Mouse (Mus musculus) stomach, postnatal 0 days (tissue): ENCODE data around the gene R3hdm1. TPM values are rescaled to one million over a fixed set of nuclear protein-coding genes. Genes with fewer than 3 reads are reported as not detected.

Experiments used
- ATAC-seq: fragments of 200-750 bp; cut with Nextera tagmentation; 2 replicates; pipeline ENCODE4 v1.8.0; 2017; ENCODE audit not compliant: low FRiP score, low TSS enrichment
- DNase-seq: peaks from one replicate; pipeline ENCODE4 v3.0.0-alpha.2; 2016; ENCODE audit warnings: low spot score
- H3K27ac ChIP-seq: fragments of 300-500 bp; sonication (generic); replicated peaks from 2 replicates; pipeline ENCODE4 v1.5.1; 2014; ENCODE audit warnings: mild to moderate bottlenecking, control low read depth
- H3K27me3 ChIP-seq: fragments of 300-500 bp; sonication (generic); 2 replicates; pipeline ENCODE4 v1.6.1; 2014; ENCODE audit warnings: low read length; ENCODE audit not compliant: control insufficient read depth, insufficient read depth
- H3K36me3 ChIP-seq: fragments of 300-500 bp; sonication (generic); 2 replicates; pipeline ENCODE4 v1.6.1; 2014; ENCODE audit warnings: low read length, mixed read lengths; ENCODE audit not compliant: control insufficient read depth, insufficient read depth
- H3K4me1 ChIP-seq: fragments of 300-500 bp; sonication (generic); replicated peaks from 2 replicates; pipeline ENCODE4 v1.6.1; 2014; ENCODE audit warnings: antibody characterized with exemption; ENCODE audit not compliant: control insufficient read depth, insufficient read depth
- H3K4me2 ChIP-seq: fragments of 300-500 bp; sonication (generic); replicated peaks from 2 replicates; pipeline ENCODE4 v1.6.1; 2014; ENCODE audit warnings: low read depth, mild to moderate bottlenecking, control low read depth, moderate library complexity
- H3K4me3 ChIP-seq: fragments of 300-500 bp; sonication (generic); 2 replicates; pipeline ENCODE4 v1.5.1; 2014; ENCODE audit warnings: low read depth, low read length, control low read depth
- H3K9ac ChIP-seq: fragments of 300-500 bp; sonication (generic); 2 replicates; pipeline ENCODE4 v1.6.1; 2014; ENCODE audit warnings: mild to moderate bottlenecking, low read length, control low read depth, mixed read lengths
- H3K9me3 ChIP-seq: fragments of 300-500 bp; sonication (generic); 2 replicates; pipeline ENCODE4 v1.6.1; 2016; ENCODE audit warnings: low read length; ENCODE audit not compliant: control insufficient read depth
- CTCF ChIP-seq: IDR thresholded peaks from 2 replicates; pipeline ENCODE4 v1.5.1; 2016; ENCODE audit warnings: antibody characterized with exemption, low read depth, mild to moderate bottlenecking, moderate library complexity
- EP300 ChIP-seq: optimal IDR thresholded peaks from 2 replicates; pipeline ENCODE3; 2016; ENCODE audit warnings: antibody characterized with exemption
- WGBS: fragments of 180-500 bp; shearing (Covaris S2); extraction: QIAGEN DNeasy Blood & Tissue Kit; methylation state at CpG from one replicate; pipeline ENCODE4 v1.1.7; 2014; 5-methylcytosine and 5-hydroxymethylcytosine counted together
- polyA plus RNA-seq: library from polyadenylated mRNA; unstranded; fragments of >200 nt; fragmentation: Nextera tagmentation; extraction: Ambion mirVana; gene quantifications from 2 replicates; pipeline ENCODE4 v1.2.1, GENCODE M21; 2015

Gene R3hdm1
- 23.7 and 29.6 TPM in 2 replicates for polyA plus RNA-seq

DNA sequence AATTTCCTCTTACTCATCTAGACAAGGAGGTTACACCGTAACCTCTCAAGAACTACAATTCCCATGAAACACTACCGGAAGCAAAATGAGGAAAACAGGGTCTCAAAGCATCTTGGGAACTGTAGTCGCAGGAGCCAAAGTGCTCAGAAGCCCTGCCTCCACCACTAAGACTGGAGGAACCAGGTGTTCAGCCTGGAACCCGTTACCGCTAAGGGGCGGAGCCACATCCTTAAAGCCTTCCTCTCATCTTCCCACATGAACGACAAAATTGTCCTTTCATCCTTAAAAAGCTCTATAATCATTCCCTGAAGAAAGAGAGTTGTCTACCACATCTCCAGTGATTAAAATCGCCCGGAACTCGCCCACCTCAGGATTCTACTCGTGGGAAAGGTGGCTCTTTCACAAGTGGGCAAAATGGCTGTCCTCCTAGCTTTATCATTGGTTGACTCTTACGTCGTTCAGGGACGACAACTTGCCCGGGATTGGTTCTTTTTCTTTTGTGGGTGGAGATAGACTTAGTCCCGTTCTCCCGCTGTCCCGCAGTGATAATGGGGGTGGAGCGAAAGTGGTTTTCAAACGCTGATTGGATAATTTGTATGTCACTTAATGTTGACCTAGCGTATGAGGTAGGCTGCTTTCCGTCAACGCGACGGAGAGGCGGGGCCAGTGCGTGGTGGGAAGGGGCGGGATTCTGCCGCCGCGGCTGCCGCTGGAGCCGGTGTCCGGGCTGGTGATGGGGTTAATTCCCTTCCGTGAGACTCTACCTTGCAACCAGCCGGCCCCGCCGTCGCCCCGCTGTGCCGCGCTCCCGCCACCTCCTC, at the start of gene R3hdm1, which contains the start of gene Zranb3:
TSS of gene R3hdm1 (plus strand) at position 661 of the 821 bp plus-strand sequence.
TSS of gene Zranb3 (minus strand) at position 407 of the 821 bp plus-strand sequence.
- no peak for TF ChIP-seq CTCF
- TF ChIP-seq EP300 = no peak
- WGBS = under 1% methylated on average over 41 of the region's 43 CpGs
- H3K27ac ChIP-seq = peak within 1 kb of the TSS; percentile 93
- ATAC-seq = peak; percentile 97
- peak within 1 kb of the TSS; percentile 82 for H3K9ac ChIP-seq
- peak within 1 kb of the TSS; percentile 91 for H3K4me3 ChIP-seq
- H3K36me3 ChIP-seq = no peaks in the 10 kb centered on the region
- no peaks in the 10 kb centered on the region for H3K27me3 ChIP-seq
- DNase-seq = peak; percentile 95
- H3K4me1 ChIP-seq = no peaks in the 10 kb centered on the region
- no peaks in the 10 kb centered on the region for H3K9me3 ChIP-seq
- peak within 1 kb of the TSS; percentile 81 for H3K4me2 ChIP-seq

DNA sequence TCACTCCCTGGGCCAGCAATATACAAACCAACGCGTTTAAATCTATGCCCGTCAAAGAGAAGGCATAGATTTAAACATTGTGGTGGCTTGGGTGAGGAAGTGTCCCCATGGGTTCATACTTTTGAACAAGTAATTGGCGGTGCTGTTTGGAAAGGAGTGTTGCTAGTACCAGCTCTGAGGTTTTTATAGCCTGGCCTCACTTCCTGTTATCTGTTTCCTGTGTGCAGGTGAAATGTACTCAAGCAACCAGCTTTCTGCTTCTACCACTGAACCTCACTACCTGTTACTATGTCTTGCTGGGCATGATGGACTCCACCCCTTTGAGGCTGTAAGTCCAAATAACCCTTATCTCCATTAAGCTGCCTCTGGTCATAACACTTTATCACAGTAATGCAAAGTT, 45.8 kb upstream of the R3hdm1 start:
- TF ChIP-seq CTCF = no peak
- TF ChIP-seq EP300 = no peak
- 92% methylated on average over 4 of the region's 4 CpGs for WGBS

DNA sequence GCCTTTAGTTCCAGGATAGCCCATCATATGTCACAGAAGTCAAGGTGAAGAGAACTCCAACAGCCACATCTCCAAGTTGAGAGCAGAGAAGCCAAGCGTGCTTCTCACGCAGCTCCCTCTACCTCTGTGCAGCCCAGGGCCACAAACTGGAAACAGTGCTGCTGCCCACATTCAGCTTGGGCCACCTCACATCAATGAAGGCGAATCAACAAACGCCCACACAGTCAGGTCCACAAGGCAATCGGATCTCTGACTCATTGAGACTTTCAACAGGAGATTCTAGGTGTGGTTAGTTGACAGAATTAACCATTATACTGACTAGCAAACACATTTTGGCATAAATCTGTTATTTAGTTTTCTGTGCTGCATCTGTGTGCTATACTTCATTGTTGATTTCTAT, 44.5 kb upstream of the R3hdm1 start:
- 80% methylated on average over 5 of the region's 5 CpGs for WGBS
- Histone ChIP-seq H3K9me3 (no peaks in the 10 kb centered on the region), H3K4me1 (no peaks in the 10 kb centered on the region), H3K36me3 (no peaks in the 10 kb centered on the region), H3K4me3 (no peak overlapping the region), H3K27me3 (no peaks in the 10 kb centered on the region), H3K4me2 (no peak overlapping the region), H3K9ac (no peak overlapping the region), H3K27ac (no peak overlapping the region)
- ATAC-seq (no peak), DNase-seq (no peak)
- TF ChIP-seq CTCF (no peak), EP300 (no peak)

More for the DNA sequence above, 45.8 kb upstream of the R3hdm1 start:
- Histone ChIP-seq H3K27ac (no peak overlapping the region), H3K27me3 (no peaks in the 10 kb centered on the region), H3K4me1 (no peaks in the 10 kb centered on the region), H3K36me3 (no peaks in the 10 kb centered on the region), H3K4me2 (no peak overlapping the region), H3K9me3 (no peaks in the 10 kb centered on the region), H3K9ac (no peak overlapping the region), H3K4me3 (no peak overlapping the region)
- ATAC-seq (no peak), DNase-seq (no peak)

DNA sequence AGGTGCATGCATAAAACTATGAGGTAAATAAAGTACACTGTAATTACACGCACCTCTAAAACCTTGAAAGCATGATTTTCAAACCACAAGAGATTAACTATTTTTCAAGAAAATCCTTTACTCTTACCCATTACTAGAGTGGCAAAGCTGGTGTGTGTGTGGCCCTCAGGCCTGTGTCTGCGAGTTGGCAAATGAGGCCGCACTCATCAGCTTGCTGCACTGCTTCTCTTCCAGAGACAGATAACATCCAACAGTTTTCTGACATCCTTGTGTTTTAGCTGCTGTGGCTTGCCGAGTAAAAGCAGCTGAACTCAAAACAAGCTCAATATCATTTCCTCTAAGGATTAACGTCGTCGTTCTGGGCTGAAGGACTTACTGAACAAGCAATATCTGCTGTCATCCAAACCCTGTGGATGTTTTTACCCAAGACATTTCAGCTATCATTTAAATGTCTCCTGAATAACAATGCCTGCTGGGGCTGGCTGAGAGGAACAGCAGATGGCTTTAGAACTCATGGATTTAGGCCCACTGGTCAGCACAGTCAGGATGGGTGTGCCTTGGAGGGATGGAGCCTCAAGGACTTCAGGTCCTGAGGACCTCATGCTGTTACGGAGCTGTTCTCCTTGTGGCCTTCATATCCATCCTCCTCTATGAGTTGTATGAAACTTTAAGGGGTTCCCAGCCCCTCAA, 42.3 kb upstream of the R3hdm1 start:
- Histone ChIP-seq H3K4me2 (no peak overlapping the region), H3K27me3 (no peaks in the 10 kb centered on the region), H3K4me1 (no peaks in the 10 kb centered on the region), H3K27ac (no peak overlapping the region), H3K4me3 (no peak overlapping the region), H3K36me3 (no peaks in the 10 kb centered on the region), H3K9me3 (no peaks in the 10 kb centered on the region), H3K9ac (no peak overlapping the region)
- DNase-seq (no peak), ATAC-seq (no peak)
- 60% methylated on average over 8 of the region's 8 CpGs for WGBS
- TF ChIP-seq EP300 = no peak
- no peak for TF ChIP-seq CTCF

GRCm38 (mm10) chr1:128061401-128061800, 41.7 kb upstream of the R3hdm1 start:
- H3K27ac ChIP-seq = no peak overlapping the region
- H3K27me3 ChIP-seq = no peaks in the 10 kb centered on the region
- H3K4me2 ChIP-seq = no peak overlapping the region
- TF ChIP-seq CTCF (no peak), EP300 (no peak)
- DNase-seq = no peak
- no peaks in the 10 kb centered on the region for H3K36me3 ChIP-seq
- no peaks in the 10 kb centered on the region for H3K9me3 ChIP-seq
- H3K4me1 ChIP-seq = no peaks in the 10 kb centered on the region
- ATAC-seq = no peak
- WGBS = 70% methylated on average over 1 of the region's 1 CpGs
- H3K9ac ChIP-seq = no peak overlapping the region
- no peak overlapping the region for H3K4me3 ChIP-seq

DNA sequence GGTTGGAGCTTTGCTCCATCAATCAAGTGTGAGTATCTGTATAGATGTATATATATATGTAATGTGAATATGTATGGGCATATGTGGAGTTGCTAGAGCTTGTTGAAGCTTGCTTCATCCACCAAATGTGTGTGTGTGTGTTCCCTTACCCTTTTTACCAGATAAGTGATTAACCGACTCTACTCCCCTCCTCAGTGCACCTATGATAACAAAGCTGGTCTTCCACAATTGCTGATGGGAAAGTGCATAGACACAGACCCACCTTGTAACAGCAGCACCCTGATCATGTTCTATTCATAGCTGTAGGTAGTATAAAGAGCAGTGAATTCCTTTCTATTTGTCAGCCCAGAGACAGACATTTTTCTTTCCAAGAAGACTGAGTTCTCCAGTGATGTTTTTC, 40.9 kb upstream of the R3hdm1 start:
- no peak for ATAC-seq
- H3K4me3 ChIP-seq = no peak overlapping the region
- no peak for TF ChIP-seq CTCF
- TF ChIP-seq EP300 = no peak
- no peak overlapping the region for H3K4me2 ChIP-seq
- WGBS = 77% methylated on average over 1 of the region's 1 CpGs
- no peak for DNase-seq
- no peak overlapping the region for H3K27ac ChIP-seq
- no peak overlapping the region for H3K9ac ChIP-seq
- H3K36me3 ChIP-seq = no peaks in the 10 kb centered on the region
- no peaks in the 10 kb centered on the region for H3K4me1 ChIP-seq
- no peaks in the 10 kb centered on the region for H3K27me3 ChIP-seq
- no peaks in the 10 kb centered on the region for H3K9me3 ChIP-seq
